Mouse (Mus musculus) spleen, embryonic (tissue): ENCODE results near the gene Unc5b.

Experiments used
- CTCF ChIA-PET: fragments of 350-600 bp; sonication (Branson Sonifier 250); formaldehyde crosslinking; loops from one replicate; lab custom pipeline; 2022; lab: Charles Lee

Unc5b gene

GRCm38 (mm10) chr10:60821736-60822358 lies 9.5 kb downstream of the Unc5b start:
- CTCF ChIA-PET: no interaction called here

- CTCF ChIA-PET: no interaction called here
Measured at GRCm38 (mm10) chr10:60821311-60821710, 10.1 kb downstream of the Unc5b start.

GRCm38 (mm10) chr10:60820552-60820951 lies 10.8 kb downstream of the Unc5b start:
- CTCF ChIA-PET: no interaction called here

GRCm38 (mm10) chr10:60819654-60820192 lies 11.7 kb downstream of the Unc5b start:
- CTCF ChIA-PET: no interaction called here

- CTCF ChIA-PET: no interaction called here
Measured at GRCm38 (mm10) chr10:60819179-60819578, 12.2 kb downstream of the Unc5b start.

- CTCF ChIA-PET: no interaction called here
Measured at GRCm38 (mm10) chr10:60818708-60819107, 12.7 kb downstream of the Unc5b start.

GRCm38 (mm10) chr10:60817868-60818267 lies 13.5 kb downstream of the Unc5b start:
- CTCF ChIA-PET: no interaction called here

- CTCF ChIA-PET: no interaction called here
Measured at GRCm38 (mm10) chr10:60816872-60817648, 14.3 kb downstream of the Unc5b start.

- CTCF ChIA-PET: no interaction called here
Measured at GRCm38 (mm10) chr10:60815855-60816254, 15.5 kb downstream of the Unc5b start.

GRCm38 (mm10) chr10:60815059-60815458 lies 16.3 kb downstream of the Unc5b start:
- CTCF ChIA-PET: no interaction called here

- CTCF ChIA-PET: no interaction called here
Measured at GRCm38 (mm10) chr10:60814444-60815057, 16.8 kb downstream of the Unc5b start.

GRCm38 (mm10) chr10:60813606-60814005 lies 17.8 kb downstream of the Unc5b start:
- CTCF ChIA-PET: no interaction called here

GRCm38 (mm10) chr10:60811792-60812525 lies 19.4 kb downstream of the Unc5b start:
- CTCF ChIA-PET: no interaction called here

- CTCF ChIA-PET: no interaction called here
Measured at GRCm38 (mm10) chr10:60808447-60808846, 22.9 kb downstream of the Unc5b start.

- CTCF ChIA-PET: no interaction called here
Measured at GRCm38 (mm10) chr10:60807531-60808185, 23.7 kb downstream of the Unc5b start.

- CTCF ChIA-PET: no interaction called here
Measured at GRCm38 (mm10) chr10:60806207-60806538, 25.2 kb downstream of the Unc5b start.

- CTCF ChIA-PET: no interaction called here
Measured at GRCm38 (mm10) chr10:60805436-60806206, 25.8 kb downstream of the Unc5b start.

GRCm38 (mm10) chr10:60804865-60805264 lies 26.5 kb downstream of the Unc5b start:
- CTCF ChIA-PET: no interaction called here

GRCm38 (mm10) chr10:60803971-60804370 lies 27.4 kb downstream of the Unc5b start:
- CTCF ChIA-PET: no interaction called here

GRCm38 (mm10) chr10:60801898-60802412 lies 29.4 kb downstream of the Unc5b start:
- CTCF ChIA-PET: no interaction called here
